Mouse (Mus musculus) CH12.LX (cell line): ENCODE results near the gene Mfap2. TPM values are rescaled to one million over a fixed set of nuclear protein-coding genes. Genes with fewer than 3 reads are reported as not detected.
A peak's percentile ranks its signal among the peaks of the same experiment; 100 is the strongest.

Source experiments
- DNase-seq: peaks from one replicate; pipeline ENCODE4 v3.0.0-alpha.2; 2013; ENCODE audit errors: extremely low read depth
- H3K27ac ChIP-seq: 2 replicates; pipeline ENCODE4 v1.5.1; 2012; ENCODE audit warnings: low read depth, mild to moderate bottlenecking, control low read depth, moderate library complexity; ENCODE audit not compliant: insufficient read depth
- H3K27me3 ChIP-seq: replicated peaks from 2 replicates; pipeline ENCODE3; 2012; ENCODE audit warnings: inconsistent platforms
- H3K36me3 ChIP-seq, 2 experiments: replicated peaks in 1 of 2; 2 replicates each; pipeline versions ENCODE3 to v1.6.1; 2012; ENCODE audit warnings: inconsistent platforms in 1 of 2, low read length in 1 of 2, mild to moderate bottlenecking in 1 of 2, mixed read lengths in 1 of 2, moderate library complexity in 1 of 2; ENCODE audit not compliant: control insufficient read depth in 1 of 2, insufficient read depth in 1 of 2
- H3K4me1 ChIP-seq, 2 experiments: 2 replicates each; pipeline ENCODE4 v1.6.1; 2012; ENCODE audit warnings: inconsistent platforms in 1 of 2, moderate library complexity in 1 of 2; ENCODE audit not compliant: insufficient read depth in 2 of 2, control insufficient read depth in 1 of 2
- H3K4me2 ChIP-seq: 2 replicates; pipeline ENCODE4 v1.6.1; 2012; ENCODE audit warnings: low read depth, mild to moderate bottlenecking, control low read depth; ENCODE audit not compliant: poor library complexity, insufficient read depth, severe bottlenecking
- H3K4me3 ChIP-seq, 3 experiments: fragments of 150-350 bp in 1 of 3; sonication (generic) in 1 of 3; replicated peaks in 1 of 3; 2 replicates each; pipeline versions ENCODE3 to v1.5.1; 2011 to 2012; ENCODE audit warnings: low read depth in 2 of 3, low read length in 2 of 3, mild to moderate bottlenecking in 2 of 3, moderate library complexity in 2 of 3, control low read depth in 1 of 3, improper control_type of control experiment in 1 of 3, inconsistent platforms in 1 of 3, mixed read lengths in 1 of 3; ENCODE audit not compliant: poor library complexity in 1 of 3
- H3K79me2 ChIP-seq: replicated peaks from 2 replicates; pipeline ENCODE4 v1.6.1; 2012; ENCODE audit warnings: mild to moderate bottlenecking, moderate library complexity; ENCODE audit not compliant: control insufficient read depth, poor library complexity, insufficient read depth, severe bottlenecking; ENCODE audit errors: extremely low read depth
- H3K9ac ChIP-seq: 2 replicates; pipeline ENCODE4 v1.6.1; 2012; ENCODE audit warnings: low read depth, mild to moderate bottlenecking, control low read depth, moderate library complexity; ENCODE audit not compliant: insufficient read depth
- H3K9me3 ChIP-seq: replicated peaks from 2 replicates; pipeline ENCODE3; 2012; ENCODE audit warnings: low read length, inconsistent platforms, mixed read lengths
- CHD1 ChIP-seq: IDR thresholded peaks from 2 replicates; pipeline ENCODE4 v1.6.1; 2012; ENCODE audit warnings: low read depth, low read length, improper control_type of control experiment, inconsistent platforms
- CTCF ChIP-seq, 2 experiments: IDR thresholded peaks in 1 of 2; conservative IDR thresholded peaks in 1 of 2; 2 replicates each; pipeline ENCODE4 v1.5.1; 2011 to 2012; ENCODE audit warnings: low read depth in 2 of 2, low read length in 2 of 2, improper control_type of control experiment in 1 of 2, inconsistent platforms in 1 of 2, mild to moderate bottlenecking in 1 of 2, moderate library complexity in 1 of 2
- E2F4 ChIP-seq: IDR thresholded peaks from 2 replicates; pipeline ENCODE4 v1.6.1; 2011; ENCODE audit warnings: low read depth, low read length, improper control_type of control experiment; ENCODE audit not compliant: insufficient replicate concordance
- ELF1 ChIP-seq: IDR thresholded peaks from 2 replicates; pipeline ENCODE4 v1.6.1; 2014; ENCODE audit warnings: low read depth, mild to moderate bottlenecking, inconsistent platforms, low read length, improper control_type of control experiment
- EP300 ChIP-seq: IDR thresholded peaks from 2 replicates; pipeline ENCODE4 v1.6.1; 2011; ENCODE audit warnings: low read length, improper control_type of control experiment
- GABPA ChIP-seq: IDR thresholded peaks from 2 replicates; pipeline ENCODE4 v1.6.1; 2012; ENCODE audit warnings: low read depth, low read length, improper control_type of control experiment, inconsistent platforms; ENCODE audit not compliant: insufficient replicate concordance
- JUN ChIP-seq: IDR thresholded peaks from 2 replicates; pipeline ENCODE4 v1.6.1; 2011; ENCODE audit warnings: low read depth, mild to moderate bottlenecking, low read length, improper control_type of control experiment, moderate library complexity; ENCODE audit not compliant: insufficient read depth
- JUND ChIP-seq: conservative IDR thresholded peaks from 2 replicates; pipeline ENCODE4 v1.6.1; 2011; ENCODE audit warnings: low read depth, low read length, improper control_type of control experiment
- MAFK ChIP-seq: IDR thresholded peaks from 2 replicates; pipeline ENCODE4 v1.6.1; 2011; ENCODE audit warnings: low read length, improper control_type of control experiment; ENCODE audit not compliant: insufficient replicate concordance
- MXI1 ChIP-seq: IDR thresholded peaks from 2 replicates; pipeline ENCODE4 v1.6.1; 2011; ENCODE audit warnings: mild to moderate bottlenecking, low read depth, low read length, improper control_type of control experiment
- MYC ChIP-seq: IDR thresholded peaks from 2 replicates; pipeline ENCODE4 v1.6.1; 2011; ENCODE audit warnings: low read depth, mild to moderate bottlenecking, improper control_type of control experiment, low read length
- NRF1 ChIP-seq: IDR thresholded peaks from 2 replicates; pipeline ENCODE4 v1.6.1; 2014; ENCODE audit warnings: low read depth, mild to moderate bottlenecking, inconsistent platforms, low read length, improper control_type of control experiment, moderate library complexity
- PAX5 ChIP-seq: IDR thresholded peaks from 2 replicates; pipeline ENCODE4 v1.6.1; 2012; ENCODE audit warnings: low read length, inconsistent platforms, mixed read lengths
- RAD21 ChIP-seq: IDR thresholded peaks from 2 replicates; pipeline ENCODE4 v1.6.1; 2011; ENCODE audit warnings: low read depth, mild to moderate bottlenecking, low read length, improper control_type of control experiment, moderate library complexity
- RCOR1 ChIP-seq: conservative IDR thresholded peaks from 2 replicates; pipeline ENCODE4 v1.6.1; 2012; ENCODE audit warnings: low read depth, mild to moderate bottlenecking, inconsistent platforms, low read length, improper control_type of control experiment
- SMC3 ChIP-seq: IDR thresholded peaks from 2 replicates; pipeline ENCODE4 v1.6.1; 2011; ENCODE audit warnings: low read depth, low read length, improper control_type of control experiment
- TCF12 ChIP-seq: IDR thresholded peaks from 2 replicates; pipeline ENCODE4 v1.6.1; 2014; ENCODE audit warnings: low read depth, mild to moderate bottlenecking, inconsistent platforms, low read length, improper control_type of control experiment
- USF1 ChIP-seq: IDR thresholded peaks from 2 replicates; pipeline ENCODE4 v1.6.1; 2014; ENCODE audit warnings: low read depth, mild to moderate bottlenecking, inconsistent platforms, low read length, improper control_type of control experiment
- dilution Hi-C: fragments of 300-500 bp; cut with MboI; formaldehyde crosslinking; loops from 2 replicates; pipeline ENCODE4 v1.14.3; 2020; ENCODE audit warnings: low sequenced_read_pairs; ENCODE audit not compliant: extremely low pct_unique_long_range_greater_than_20kb, extremely low pct_ligation_motif_present
- in situ Hi-C: fragments of 300-500 bp; cut with MboI; formaldehyde crosslinking; loops from 3 replicates; pipeline ENCODE4 v1.14.3; 2019; ENCODE audit warnings: low sequenced_read_pairs, low pct_ligation_motif_present, low pct_unique_long_range_greater_than_20kb, mixed read lengths
- polyA plus RNA-seq: library from polyadenylated mRNA; unstranded; fragments of >175 nt; gene quantifications from 2 replicates; pipeline ENCODE4 v1.2.1, GENCODE M21; 2012; ENCODE audit warnings: low read depth; ENCODE audit not compliant: insufficient read length
- total RNA-seq, 2 experiments: library from RNA; depleted of rRNA; stranded (reverse); fragments of 300-350 nt in 1 of 2; fragments of >200 nt in 1 of 2; gene quantifications; 2 replicates each; pipeline ENCODE4 v1.2.3; 2012 to 2014

Gene Mfap2
- total and polyA plus RNA-seq, 3 experiments: not detected

GRCm38 (mm10) chr4:140977886-140978692, 32.1 kb upstream of the Mfap2 start:
- peaks cover 62 to 80% of the 10 kb centered on the region in 2 experiments for H3K36me3 ChIP-seq

DNA sequence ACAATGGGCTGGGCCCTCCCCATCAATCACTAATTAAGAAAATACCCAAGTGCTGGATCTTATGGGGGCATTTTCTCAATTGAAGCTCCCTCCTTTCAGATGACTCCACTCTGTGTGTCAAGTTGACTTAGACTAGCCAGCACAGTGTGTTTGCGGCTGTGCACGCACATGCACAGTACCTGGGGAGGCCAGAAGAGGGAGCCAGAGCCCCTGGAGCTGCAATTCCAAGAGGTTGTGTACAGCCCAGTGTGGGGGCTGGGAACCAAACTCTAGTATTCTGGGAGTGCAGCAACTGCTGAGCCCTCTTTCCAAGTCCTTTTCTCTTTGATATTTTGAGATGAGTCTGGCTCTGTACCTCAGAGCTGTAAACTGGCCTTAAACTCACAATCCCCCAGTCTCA, 28.6 kb upstream of the Mfap2 start:
- DNase-seq: no peak
- Histone ChIP-seq H3K4me3 (no peak overlapping the region), H3K27me3 (peaks cover 3% of the 10 kb centered on the region), H3K9me3 (peaks cover 23% of the 10 kb centered on the region), H3K36me3 (peaks cover 29 to 45% of the 10 kb centered on the region in 2 experiments), H3K9ac (no peak overlapping the region), H3K4me2 (no peak overlapping the region), H3K27ac (no peak overlapping the region), H3K4me1 (peaks cover 13 to 36% of the 10 kb centered on the region in 2 experiments), H3K79me2 (no peaks in the 10 kb centered on the region)
- in situ Hi-C loops: no loop called here
- dilution Hi-C loops: no loop called here
- TF ChIP-seq JUND (no peak), MXI1 (no peak), CTCF (conservative IDR thresholded peaks at IDR 0.05 in 1 of 2, IDR thresholded peaks at IDR 0.05 in 1 of 2; ENCODE audit: low read depth in 2 of 2, low read length in 2 of 2) (peak in 1 of 2 experiments; percentile 34; a peak in 2 of 4 replicates), USF1 (no peak), RAD21 (peak; percentile 24), RCOR1 (no peak), ELF1 (no peak), PAX5 (no peak), CHD1 (no peak), SMC3 (0 out of 2 replicates have a peak, but pooled peaks have one; percentile 8), TCF12 (no peak)
- TF ChIP-seq, all 38 proteins: peak for 3

More at GRCm38 (mm10) chr4:140977886-140978692, 32.1 kb upstream of the Mfap2 start:
- no peak overlapping the region for H3K4me3 ChIP-seq
- peaks cover 22% of the 10 kb centered on the region for H3K9me3 ChIP-seq
- H3K79me2 ChIP-seq: no peaks in the 10 kb centered on the region
- in situ Hi-C loops (no loop called here), dilution Hi-C loops (no loop called here)
- no peak overlapping the region for H3K4me2 ChIP-seq
- H3K9ac ChIP-seq: no peak overlapping the region
- H3K4me1 ChIP-seq: peaks cover 4 to 11% of the 10 kb centered on the region in 2 experiments
- no peak overlapping the region for H3K27ac ChIP-seq
- H3K27me3 ChIP-seq: no peaks in the 10 kb centered on the region
- no peak for DNase-seq
- TF ChIP-seq JUN (no peak), USF1 (no peak), EP300 (no peak), E2F4 (no peak), CHD1 (no peak), MYC (no peak), RAD21 (no peak), NRF1 (no peak), MAFK (no peak), GABPA (no peak)
